Mouse (Mus musculus): Measurements from ENCODE around the gene Ifnk.

GRCm38 (mm10) chr4:35146597-35146996 lies 5.3 kb upstream of the Ifnk start:
- no peak for TF ChIP-seq GATA1 (IDR thresholded peaks at IDR 0.05; ENCODE audit: borderline replicate concordance, low read length)
- no peak for TF ChIP-seq FLI1 (IDR thresholded peaks at IDR 0.05; ENCODE audit: low read length)
